Mouse (Mus musculus): Measurements from ENCODE around the gene Sh3kbp1. TPM values are rescaled to one million over a fixed set of nuclear protein-coding genes. Genes with fewer than 3 reads are reported as not detected.

The Sh3kbp1 gene
- polyA plus RNA-seq, 1 experiment from 2014 or later = 51.2 TPM

DNA sequence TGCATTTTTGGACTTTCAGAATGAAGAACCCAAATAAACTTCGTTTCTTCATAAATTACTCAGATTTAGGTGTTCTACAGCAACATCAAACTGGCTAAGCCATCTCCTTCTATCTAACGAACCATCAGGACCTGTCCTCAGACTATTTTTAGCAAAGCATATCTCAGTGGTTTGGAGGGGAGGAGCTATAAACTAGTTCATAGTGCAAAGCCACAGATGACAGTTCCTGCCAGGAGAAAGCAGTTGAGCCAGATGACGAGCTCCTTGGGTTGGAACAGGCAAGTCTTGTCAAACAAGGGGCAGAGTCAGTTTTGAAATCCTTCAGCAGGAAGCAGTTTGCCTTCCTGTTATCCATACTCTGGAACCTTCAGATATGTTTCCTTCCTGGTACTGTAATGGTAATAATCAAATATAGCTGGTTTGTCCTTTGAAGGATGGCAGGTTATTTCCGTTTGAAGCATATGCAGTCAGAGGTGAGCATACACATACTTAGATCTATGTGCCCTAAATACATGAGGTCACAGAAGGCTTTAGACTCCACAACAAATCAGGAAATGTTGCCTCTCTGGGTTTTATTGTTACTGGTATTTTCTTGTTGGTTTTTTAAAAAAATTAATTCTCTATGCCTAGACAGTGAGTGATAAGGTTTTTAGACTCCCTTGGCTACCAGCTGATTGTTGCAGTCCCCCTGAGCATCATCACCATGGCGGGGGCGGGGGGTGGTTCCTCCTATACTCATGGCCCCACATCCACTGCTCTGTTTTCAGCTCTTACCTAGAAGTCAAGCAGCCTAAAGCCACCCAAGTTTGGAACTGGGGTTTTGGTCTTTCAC lies 282.6 kb downstream of the Sh3kbp1 start:
- Histone ChIP-seq H3K9me3 (no peaks in the 10 kb centered on the region), H3K4me3 (no peak overlapping the region), H3K9ac (no peak overlapping the region), H3K4me2 (no peak overlapping the region), H3K36me3 (no peaks in the 10 kb centered on the region), H3K27me3 (0 out of 2 replicates have a peak, but pooled peaks cover 3% of the 10 kb centered on the region), H3K4me1 (replicated peaks) (no peaks in the 10 kb centered on the region), H3K27ac (replicated peaks) (no peak overlapping the region)
- ATAC-seq (ENCODE audit: low FRiP score, low read depth) = no peak
- WGBS = 81% methylated on average over 6 of the region's 6 CpGs

DNA sequence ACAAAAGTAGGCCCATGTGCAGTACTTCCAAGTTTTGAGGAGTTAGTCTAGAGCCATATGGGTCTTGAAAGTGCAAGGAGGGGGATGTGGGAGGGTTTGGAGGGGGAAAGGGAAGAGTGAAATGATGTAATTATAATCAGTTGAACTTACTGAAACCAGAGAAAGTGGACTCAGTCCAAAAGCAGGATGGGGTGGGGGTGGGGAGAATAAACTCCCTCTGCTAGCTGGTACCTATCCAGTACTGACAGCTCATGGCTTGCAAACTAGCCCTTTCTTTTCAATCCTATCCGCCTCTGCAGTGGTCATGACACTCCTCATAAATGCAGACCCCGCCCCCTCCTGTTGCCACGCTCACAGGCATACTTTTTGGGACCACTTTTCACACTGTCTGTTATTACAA lies 283.5 kb downstream of the Sh3kbp1 start:
- 68% methylated on average over 3 of the region's 3 CpGs for WGBS
- H3K27me3 ChIP-seq = 0 out of 2 replicates have a peak, but pooled peaks cover under 1% of the 10 kb centered on the region
- H3K4me3 ChIP-seq = no peak overlapping the region
- no peak overlapping the region for H3K9ac ChIP-seq
- no peak overlapping the region for H3K27ac ChIP-seq (replicated peaks)
- H3K4me1 ChIP-seq (replicated peaks) = no peaks in the 10 kb centered on the region
- no peak overlapping the region for H3K4me2 ChIP-seq
- peak; percentile 15; the same call in 1 of the 2 replicates for ATAC-seq (ENCODE audit: low FRiP score, low read depth)
- H3K9me3 ChIP-seq = no peaks in the 10 kb centered on the region
- H3K36me3 ChIP-seq = no peaks in the 10 kb centered on the region

DNA sequence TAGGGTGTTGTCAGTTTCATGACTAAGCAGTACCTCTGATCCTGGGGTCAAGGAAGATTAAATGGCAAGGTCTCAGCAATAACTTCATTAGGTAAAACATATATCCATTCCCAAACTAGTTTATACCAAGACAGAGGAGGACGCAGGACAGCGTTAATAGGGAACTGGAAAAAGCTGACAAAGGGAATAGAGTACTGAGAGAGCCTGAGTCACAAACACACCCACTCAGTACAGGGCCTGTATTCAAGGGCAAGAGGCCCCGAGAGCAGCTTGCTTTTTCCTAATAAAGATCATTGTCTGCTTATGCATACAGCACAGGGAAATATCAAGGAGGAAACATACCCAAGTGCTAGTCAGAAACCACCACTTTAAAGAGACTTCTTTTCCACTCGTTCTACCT lies 284.5 kb downstream of the Sh3kbp1 start:
- H3K9ac ChIP-seq = no peak overlapping the region
- H3K4me2 ChIP-seq = no peak overlapping the region
- ATAC-seq (ENCODE audit: low FRiP score, low read depth) = no peak
- H3K4me3 ChIP-seq = no peak overlapping the region
- H3K27me3 ChIP-seq = no peaks in the 10 kb centered on the region
- H3K9me3 ChIP-seq = no peaks in the 10 kb centered on the region
- WGBS = 82% methylated on average over 4 of the region's 4 CpGs
- H3K4me1 ChIP-seq (replicated peaks) = no peaks in the 10 kb centered on the region
- H3K27ac ChIP-seq (replicated peaks) = no peak overlapping the region
- H3K36me3 ChIP-seq = no peaks in the 10 kb centered on the region

DNA sequence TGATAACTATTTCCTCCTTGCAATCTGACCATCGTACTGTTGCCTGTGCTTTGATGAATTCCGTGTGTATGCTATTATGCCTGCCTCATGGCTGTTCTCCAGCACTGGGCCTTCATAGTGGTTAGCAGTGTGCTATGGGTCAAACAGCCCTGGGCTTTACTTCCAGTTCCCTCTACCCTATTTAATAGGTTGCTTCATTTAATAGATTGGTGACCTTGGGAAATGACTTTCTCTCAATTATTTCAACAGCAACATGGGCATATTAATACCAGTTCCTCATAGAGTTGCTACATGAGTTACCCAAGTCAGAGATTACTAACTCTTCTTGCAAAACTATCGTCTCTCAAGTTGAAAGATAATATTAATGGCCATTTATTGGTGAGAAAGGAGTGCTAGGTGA lies 285.0 kb downstream of the Sh3kbp1 start:
- WGBS = 69% methylated on average over 3 of the region's 3 CpGs
- H3K9me3 ChIP-seq = no peaks in the 10 kb centered on the region
- H3K4me3 ChIP-seq = no peak overlapping the region
- no peak overlapping the region for H3K27ac ChIP-seq (replicated peaks)
- H3K9ac ChIP-seq = no peak overlapping the region
- H3K4me1 ChIP-seq (replicated peaks) = no peaks in the 10 kb centered on the region
- no peaks in the 10 kb centered on the region for H3K36me3 ChIP-seq
- H3K27me3 ChIP-seq = no peaks in the 10 kb centered on the region
- no peak overlapping the region for H3K4me2 ChIP-seq
- ATAC-seq (ENCODE audit: low FRiP score, low read depth) = no peak

DNA sequence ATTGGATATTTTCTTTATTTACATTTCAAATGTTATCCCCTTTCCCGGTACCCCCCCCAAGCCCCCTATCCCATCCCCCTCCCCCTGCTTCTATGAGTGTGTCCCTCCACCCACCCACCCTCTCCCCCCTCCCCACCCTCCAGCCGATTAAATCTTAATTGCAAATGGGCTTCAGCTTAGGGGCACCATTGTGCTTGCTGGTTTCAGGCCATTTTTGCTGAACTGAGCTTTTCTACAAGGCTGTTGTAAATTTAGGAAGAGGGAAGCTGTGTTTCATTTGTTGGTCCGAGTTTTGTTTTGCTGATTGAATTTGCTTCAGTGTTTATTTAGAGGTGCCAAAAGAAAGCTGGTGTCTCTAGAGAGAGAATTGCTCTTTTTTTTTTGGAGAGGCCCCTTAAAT lies 286.4 kb downstream of the Sh3kbp1 start:
- WGBS = 41% methylated on average over 3 of the region's 3 CpGs
- Histone ChIP-seq H3K4me2 (no peak overlapping the region), H3K27me3 (no peaks in the 10 kb centered on the region)

DNA sequence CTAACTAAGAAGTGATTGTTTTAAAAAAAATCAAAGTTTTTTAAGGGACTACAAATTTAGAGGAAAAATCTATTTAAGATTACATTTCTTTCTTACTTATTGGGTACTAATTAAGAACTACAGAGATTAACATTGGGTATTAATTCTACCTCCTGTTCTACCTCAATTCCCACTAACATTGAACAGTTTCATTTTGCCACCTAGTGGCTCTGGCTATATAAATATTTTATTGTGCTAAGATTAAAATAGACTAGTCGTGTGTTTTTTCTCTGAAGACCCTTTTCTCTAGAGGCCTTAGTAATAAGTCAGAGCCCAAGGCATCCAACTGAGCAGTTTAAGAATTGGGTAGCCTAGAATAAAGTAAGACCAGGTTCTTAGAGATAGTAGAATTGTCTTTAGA lies 288.1 kb downstream of the Sh3kbp1 start:
- H3K4me3 ChIP-seq = no peak overlapping the region
- H3K27ac ChIP-seq (replicated peaks) = no peak overlapping the region
- no peaks in the 10 kb centered on the region for H3K9me3 ChIP-seq
- no peak for ATAC-seq (ENCODE audit: low FRiP score, low read depth)
- H3K4me2 ChIP-seq = no peak overlapping the region
- WGBS = 43% methylated on average over 1 of the region's 1 CpGs
- no peaks in the 10 kb centered on the region for H3K27me3 ChIP-seq
- H3K36me3 ChIP-seq = no peaks in the 10 kb centered on the region
- H3K9ac ChIP-seq = no peak overlapping the region
- no peaks in the 10 kb centered on the region for H3K4me1 ChIP-seq (replicated peaks)

More for the DNA sequence above, 286.4 kb downstream of the Sh3kbp1 start:
- H3K4me3 ChIP-seq = no peak overlapping the region
- no peak overlapping the region for H3K27ac ChIP-seq (replicated peaks)
- no peaks in the 10 kb centered on the region for H3K4me1 ChIP-seq (replicated peaks)
- no peak overlapping the region for H3K9ac ChIP-seq
- no peaks in the 10 kb centered on the region for H3K9me3 ChIP-seq
- no peak for ATAC-seq (ENCODE audit: low FRiP score, low read depth)
- H3K36me3 ChIP-seq = no peaks in the 10 kb centered on the region

DNA sequence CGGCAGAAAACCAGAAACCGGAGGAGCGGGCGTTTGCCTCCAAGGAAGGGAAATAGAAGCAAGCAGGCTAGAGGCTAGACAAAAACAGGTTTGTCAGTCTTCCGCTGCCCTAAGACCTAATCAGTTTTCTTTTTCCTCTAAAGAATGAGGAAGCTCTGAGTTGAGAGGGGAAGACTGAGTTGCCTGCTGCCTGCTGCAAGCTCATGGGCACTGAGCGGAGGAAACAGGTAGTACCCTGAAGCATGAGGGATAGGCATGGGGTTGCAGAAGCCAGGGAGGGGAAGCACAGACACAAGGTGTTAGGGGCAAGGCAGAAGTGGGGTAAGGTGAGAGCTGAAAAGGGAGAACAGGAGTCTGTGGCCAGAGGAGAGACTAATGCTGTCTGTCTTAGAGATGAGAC lies 297.7 kb downstream of the Sh3kbp1 start:
- H3K27ac ChIP-seq (replicated peaks) = no peak overlapping the region
- no peak overlapping the region for H3K4me2 ChIP-seq
- WGBS = 93% methylated on average over 6 of the region's 6 CpGs
- no peak overlapping the region for H3K9ac ChIP-seq
- no peaks in the 10 kb centered on the region for H3K36me3 ChIP-seq
- no peaks in the 10 kb centered on the region for H3K4me1 ChIP-seq (replicated peaks)
- ATAC-seq (ENCODE audit: low FRiP score, low read depth) = no peak
- 0 out of 2 replicates have a peak, but pooled peaks cover 7% of the 10 kb centered on the region for H3K27me3 ChIP-seq
- H3K9me3 ChIP-seq = no peaks in the 10 kb centered on the region
- no peak overlapping the region for H3K4me3 ChIP-seq

DNA sequence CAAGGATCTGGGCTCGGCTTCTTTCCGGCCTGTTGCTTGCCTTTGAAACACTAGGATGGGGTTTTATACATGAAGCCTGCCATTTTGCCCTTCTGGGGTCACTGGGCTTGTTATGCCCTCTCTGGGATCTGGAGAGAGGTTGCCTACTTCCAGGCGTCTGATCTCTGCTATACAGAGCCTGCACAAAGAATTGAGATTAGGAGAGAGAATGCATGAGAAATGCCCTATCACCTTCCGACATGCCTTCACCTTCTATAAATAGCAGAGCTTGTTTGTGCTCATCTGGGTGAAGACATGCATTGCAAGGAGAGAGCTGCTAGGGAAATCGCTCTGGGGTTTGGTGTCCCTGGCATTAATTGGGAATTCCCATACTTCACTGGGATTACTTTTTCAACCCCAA lies 301.1 kb downstream of the Sh3kbp1 start:
- Histone ChIP-seq H3K9ac (no peak overlapping the region), H3K4me2 (no peak overlapping the region), H3K36me3 (no peaks in the 10 kb centered on the region), H3K9me3 (no peaks in the 10 kb centered on the region), H3K27ac (replicated peaks) (no peak overlapping the region), H3K4me1 (replicated peaks) (no peaks in the 10 kb centered on the region), H3K4me3 (no peak overlapping the region), H3K27me3 (0 out of 2 replicates have a peak, but pooled peaks cover 4% of the 10 kb centered on the region)
- ATAC-seq (ENCODE audit: low FRiP score, low read depth) = no peak
- 59% methylated on average over 5 of the region's 5 CpGs for WGBS

DNA sequence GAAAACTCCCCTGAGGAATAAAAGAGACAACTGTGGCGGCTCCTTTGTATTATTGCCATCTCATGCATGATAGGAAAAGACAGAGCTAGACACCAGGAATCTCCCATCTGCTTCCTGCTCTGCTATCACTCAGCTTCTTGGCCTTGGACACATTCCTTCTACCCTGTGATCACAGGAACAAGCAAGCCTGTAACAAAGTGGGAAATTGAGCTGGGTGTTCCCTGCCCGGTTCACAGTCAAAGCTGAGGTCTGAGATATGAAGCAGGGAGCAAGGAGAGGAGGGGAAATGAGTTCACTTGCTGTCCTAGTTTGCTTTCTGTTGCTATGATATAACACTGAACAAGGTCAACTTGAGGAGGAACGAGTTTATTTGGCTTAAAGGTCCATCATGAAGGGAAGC lies 301.8 kb downstream of the Sh3kbp1 start:
- Histone ChIP-seq H3K4me2 (no peak overlapping the region), H3K27me3 (0 out of 2 replicates have a peak, but pooled peaks cover 4% of the 10 kb centered on the region)
- WGBS = 72% methylated on average over 3 of the region's 3 CpGs

DNA sequence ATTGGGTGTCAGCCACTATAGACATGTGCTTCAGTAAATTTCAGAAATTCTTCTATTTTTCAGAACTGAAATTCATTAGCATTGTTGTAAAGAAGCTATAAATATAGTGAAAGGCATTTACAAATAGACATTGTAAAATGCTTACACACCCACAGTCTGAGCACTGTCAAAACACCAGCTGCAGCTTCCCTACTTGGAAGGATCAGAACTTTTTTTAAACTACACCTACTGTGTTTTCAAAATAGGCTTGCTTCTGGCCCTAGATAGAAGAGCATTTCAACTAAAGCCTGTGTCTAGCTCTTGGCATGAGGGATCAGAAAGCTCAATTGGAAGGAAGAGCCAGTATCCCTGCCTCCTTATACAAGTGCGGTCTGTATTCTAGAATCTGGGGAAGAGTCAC lies 305.0 kb downstream of the Sh3kbp1 start:
- Histone ChIP-seq H3K9ac (no peak overlapping the region), H3K4me2 (no peak overlapping the region), H3K27ac (replicated peaks) (no peak overlapping the region), H3K4me3 (no peak overlapping the region), H3K4me1 (replicated peaks) (no peaks in the 10 kb centered on the region), H3K27me3 (no peaks in the 10 kb centered on the region), H3K9me3 (no peaks in the 10 kb centered on the region), H3K36me3 (no peaks in the 10 kb centered on the region)
- no peak for ATAC-seq (ENCODE audit: low FRiP score, low read depth)
- WGBS = 78% methylated on average over 1 of the region's 1 CpGs

More for the DNA sequence above, 301.8 kb downstream of the Sh3kbp1 start:
- no peaks in the 10 kb centered on the region for H3K9me3 ChIP-seq
- H3K4me3 ChIP-seq = no peak overlapping the region
- no peaks in the 10 kb centered on the region for H3K4me1 ChIP-seq (replicated peaks)
- H3K36me3 ChIP-seq = no peaks in the 10 kb centered on the region
- no peak overlapping the region for H3K9ac ChIP-seq
- no peak overlapping the region for H3K27ac ChIP-seq (replicated peaks)
- no peak for ATAC-seq (ENCODE audit: low FRiP score, low read depth)

DNA sequence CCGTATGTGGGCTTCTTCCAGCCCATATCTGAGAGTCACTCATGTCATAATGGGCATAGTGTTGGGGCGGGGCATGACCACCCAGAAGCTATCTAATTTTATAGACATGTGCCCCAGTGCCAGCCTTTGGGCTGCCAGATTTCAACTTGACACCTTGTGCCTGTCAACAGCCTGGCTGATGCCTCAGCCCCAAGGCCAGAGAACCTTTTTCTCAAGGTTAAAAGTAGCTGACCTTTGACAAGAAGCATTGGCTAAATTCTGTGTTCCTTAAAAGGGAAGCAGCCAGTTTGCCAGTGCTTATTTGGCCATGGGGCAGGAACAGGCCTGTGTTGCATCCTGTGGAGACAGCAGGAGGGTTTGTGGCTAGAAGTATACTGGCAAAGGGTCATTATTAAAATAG lies 315.5 kb downstream of the Sh3kbp1 start:
- H3K27ac ChIP-seq (replicated peaks) = no peak overlapping the region
- 88% methylated on average over 2 of the region's 2 CpGs for WGBS
- H3K27me3 ChIP-seq = no peaks in the 10 kb centered on the region
- no peak for ATAC-seq (ENCODE audit: low FRiP score, low read depth)
- H3K9me3 ChIP-seq = no peaks in the 10 kb centered on the region
- no peaks in the 10 kb centered on the region for H3K36me3 ChIP-seq
- H3K4me2 ChIP-seq = no peak overlapping the region
- no peaks in the 10 kb centered on the region for H3K4me1 ChIP-seq (replicated peaks)
- H3K4me3 ChIP-seq = no peak overlapping the region
- H3K9ac ChIP-seq = no peak overlapping the region

DNA sequence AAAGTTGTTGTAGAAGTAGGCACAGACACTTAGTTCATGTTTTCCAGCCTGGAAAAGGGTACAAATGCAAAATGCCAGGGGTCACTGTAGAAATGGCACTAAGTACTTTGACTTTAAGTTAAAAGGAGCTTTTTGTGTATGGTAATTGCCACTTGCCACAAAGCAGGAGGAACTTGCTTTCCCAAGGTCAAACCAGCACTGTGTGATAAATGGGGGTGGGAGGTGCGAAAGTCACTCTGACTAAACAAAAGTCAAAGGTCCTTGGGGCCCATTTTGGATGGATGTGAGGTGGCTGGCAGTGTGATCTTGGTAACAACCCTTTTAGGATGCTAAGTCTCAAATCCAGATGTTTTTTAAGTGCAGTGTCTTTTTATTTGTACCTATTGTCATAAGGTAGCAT lies 316.5 kb downstream of the Sh3kbp1 start:
- WGBS = 54% methylated on average over 1 of the region's 1 CpGs
- Histone ChIP-seq H3K9ac (no peak overlapping the region), H3K9me3 (no peaks in the 10 kb centered on the region), H3K36me3 (no peaks in the 10 kb centered on the region), H3K4me1 (replicated peaks) (no peaks in the 10 kb centered on the region), H3K4me2 (no peak overlapping the region), H3K27me3 (no peaks in the 10 kb centered on the region), H3K4me3 (no peak overlapping the region), H3K27ac (replicated peaks) (no peak overlapping the region)
- no peak for ATAC-seq (ENCODE audit: low FRiP score, low read depth)
